16 mouse cellular contexts compared by ENCODE assay signal in genomic region chr11:8972093-8972492, GRCm38 (mm10). TPM values are rescaled to one million over a fixed set of nuclear protein-coding genes. Genes with fewer than 3 reads are reported as not detected.
"Had no signal": no experiment of that assay in that cellular context is flagged by ENCODE, and none has a peak within 500 bp of the region (broad histone marks: within the 10 kb centered on the region; RNA-seq: fewer than 3 reads in every experiment).

No protein-coding gene starts in this region.

- H3K9ac ChIP-seq: intestine, embryonic 15.5 days; limb, embryonic 12.5 days; limb, embryonic 15.5 days; midbrain, embryonic 12.5 days; midbrain, embryonic 15.5 days; neural tube, embryonic 13.5 days had no signal

- H3K4me1 ChIP-seq: midbrain, embryonic 12.5 days; midbrain, embryonic 15.5 days had no signal

- H3K27me3 ChIP-seq: intestine, embryonic 15.5 days; limb, embryonic 15.5 days; midbrain, embryonic 12.5 days; midbrain, embryonic 15.5 days; neural tube, embryonic 13.5 days had no signal

- ATAC-seq: intestine, embryonic 15.5 days; midbrain, embryonic 15.5 days had no signal

- H3K9me3 ChIP-seq: intestine, embryonic 15.5 days; limb, embryonic 12.5 days; limb, embryonic 15.5 days; midbrain, embryonic 12.5 days; midbrain, embryonic 15.5 days; neural tube, embryonic 13.5 days had no signal

- H3K4me3 ChIP-seq: intestine, embryonic 15.5 days; limb, embryonic 12.5 days; limb, embryonic 15.5 days; midbrain, embryonic 12.5 days; midbrain, embryonic 15.5 days; neural tube, embryonic 13.5 days had no signal

- H3K4me2 ChIP-seq: intestine, embryonic 15.5 days; limb, embryonic 12.5 days; limb, embryonic 15.5 days; midbrain, embryonic 12.5 days; midbrain, embryonic 15.5 days; neural tube, embryonic 13.5 days had no signal

- DNase-seq: kidney, adult 11 months; kidney, postnatal 36 days; left cerebral cortex, postnatal 4 days; lung, adult 2 months; lung, postnatal 14 days; lung, postnatal 4 days; thymus, postnatal 25 days had no signal

- H3K36me3 ChIP-seq: intestine, embryonic 15.5 days; limb, embryonic 12.5 days; limb, embryonic 15.5 days; midbrain, embryonic 12.5 days; midbrain, embryonic 15.5 days; neural tube, embryonic 13.5 days had no signal

- H3K27ac ChIP-seq: intestine, embryonic 15.5 days; kidney, postnatal 0 days; limb, embryonic 12.5 days; limb, embryonic 15.5 days; midbrain, embryonic 12.5 days; midbrain, embryonic 15.5 days; neural tube, embryonic 13.5 days had no signal

RNA-seq across cellular contexts. Expression of gene Pkd1l1, which starts 1.0 kb away (rescaled TPM):
- total RNA-seq: megakaryocyte progenitor cell, adult 5-6 weeks had no signal
- polyA plus RNA-seq: small intestine, adult 2 months had no signal
